Mouse (Mus musculus) brain, adult 2 months (tissue): Measurements from ENCODE around the gene Terb1.

Source experiments
- DNase-seq: peaks from one replicate; pipeline ENCODE4 v3.0.0; 2011; ENCODE audit warnings: low read depth, low spot score

Terb1 gene

DNA sequence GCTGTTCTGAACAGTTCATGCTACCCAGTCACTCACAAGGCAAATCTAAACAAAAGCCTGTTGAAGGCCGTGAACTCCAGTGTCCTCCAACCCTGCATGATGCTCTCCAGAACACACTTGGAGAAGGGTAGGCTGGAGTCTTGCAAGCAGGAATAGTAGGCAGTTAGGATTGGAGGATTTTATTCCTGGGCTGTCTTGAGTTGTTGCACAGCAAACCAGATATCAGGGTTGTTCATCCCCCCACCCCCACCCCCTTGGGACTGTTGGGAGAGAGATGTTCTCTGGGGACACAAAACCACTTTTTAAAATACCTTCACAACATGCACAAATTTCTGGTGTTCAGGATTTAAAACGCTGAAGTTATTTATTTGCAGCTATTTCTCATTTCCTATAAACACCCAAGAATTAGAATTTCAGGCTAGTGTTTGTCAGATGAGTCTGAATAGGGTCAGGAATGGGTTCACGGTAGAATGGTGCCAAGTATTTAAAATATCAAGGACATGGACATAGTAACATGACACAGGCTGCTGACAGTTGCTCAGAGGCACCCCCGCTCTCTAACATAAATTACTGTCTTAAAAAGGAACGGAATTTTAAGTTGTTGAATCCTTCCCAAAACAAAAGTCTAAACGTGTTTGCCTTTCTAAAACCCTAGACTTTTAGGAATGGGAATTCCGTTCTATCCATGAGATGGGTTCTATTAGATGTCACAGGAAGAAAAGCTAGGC lies 96.7 kb downstream of the Terb1 start:
- peak; percentile 52 for DNase-seq

DNA sequence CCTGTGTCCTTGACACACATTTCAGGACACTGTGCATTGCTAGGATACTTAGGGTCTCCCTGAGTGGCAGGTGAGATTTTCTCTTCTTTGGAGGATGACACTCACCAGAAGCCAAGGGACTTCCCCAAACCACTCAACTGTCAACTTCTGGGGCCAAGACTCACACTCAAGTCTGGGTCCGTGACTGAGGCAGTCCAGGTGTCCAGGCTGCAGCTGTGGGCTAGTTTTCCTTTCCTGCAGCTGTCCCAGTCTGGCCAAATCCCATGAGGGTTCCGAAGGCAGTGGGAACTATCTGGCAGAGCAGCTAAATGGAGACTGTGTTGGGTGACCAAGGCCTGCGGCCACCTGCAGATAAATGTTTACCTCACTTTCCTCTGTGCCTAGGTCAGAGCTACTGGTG lies 97.7 kb downstream of the Terb1 start:
- no peak for DNase-seq

DNA sequence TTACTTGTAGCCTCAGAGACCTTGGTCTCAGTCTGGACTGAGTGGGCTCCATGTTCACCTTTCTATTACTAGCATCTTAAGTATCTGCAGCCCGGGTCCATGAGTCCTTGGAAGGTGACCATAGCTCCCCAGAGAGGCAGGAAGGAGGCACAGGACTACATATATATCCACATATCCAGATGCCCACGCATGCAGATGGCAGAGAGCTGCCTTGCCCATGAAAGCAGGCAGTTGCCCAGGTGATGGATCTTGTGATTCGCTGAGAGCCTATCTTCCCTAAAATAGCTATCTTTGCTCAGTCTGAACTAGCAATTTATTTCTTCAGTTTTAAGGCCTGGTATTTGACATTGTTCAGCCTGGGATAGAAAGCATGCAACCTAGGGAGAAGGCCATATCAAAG lies 98.2 kb downstream of the Terb1 start:
- DNase-seq = peak; percentile 91

DNA sequence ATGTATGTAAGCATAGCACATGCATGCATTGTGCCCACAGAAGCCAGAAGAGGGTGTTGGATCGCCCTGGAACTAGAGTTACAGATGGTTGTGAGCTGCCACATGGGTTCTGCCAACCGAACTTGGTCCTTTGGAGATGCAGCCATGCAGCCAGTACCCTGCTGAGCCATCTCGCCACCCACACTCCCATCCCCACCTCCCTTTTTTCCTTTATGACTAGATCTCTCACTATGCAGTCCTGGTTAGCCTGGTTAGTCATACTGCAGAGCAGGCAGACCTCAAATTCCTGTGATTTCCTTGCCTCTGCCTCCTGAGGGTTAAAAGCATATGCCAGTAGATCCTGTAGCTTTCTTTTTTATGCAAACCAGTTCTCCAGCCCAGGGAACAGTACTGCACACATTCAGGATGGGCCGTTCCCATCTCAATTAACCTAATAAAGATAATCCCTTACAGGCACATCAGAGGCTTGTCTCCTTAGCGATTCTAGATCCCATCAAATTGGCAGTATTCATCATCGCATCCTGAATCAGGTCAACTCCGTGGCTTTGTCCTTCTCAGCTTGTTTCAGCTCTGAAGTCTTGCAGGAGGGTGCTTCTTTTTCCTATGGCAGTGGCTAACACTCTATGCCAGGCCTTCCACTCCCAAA lies 99.0 kb downstream of the Terb1 start:
- peak; percentile 86 for DNase-seq

DNA sequence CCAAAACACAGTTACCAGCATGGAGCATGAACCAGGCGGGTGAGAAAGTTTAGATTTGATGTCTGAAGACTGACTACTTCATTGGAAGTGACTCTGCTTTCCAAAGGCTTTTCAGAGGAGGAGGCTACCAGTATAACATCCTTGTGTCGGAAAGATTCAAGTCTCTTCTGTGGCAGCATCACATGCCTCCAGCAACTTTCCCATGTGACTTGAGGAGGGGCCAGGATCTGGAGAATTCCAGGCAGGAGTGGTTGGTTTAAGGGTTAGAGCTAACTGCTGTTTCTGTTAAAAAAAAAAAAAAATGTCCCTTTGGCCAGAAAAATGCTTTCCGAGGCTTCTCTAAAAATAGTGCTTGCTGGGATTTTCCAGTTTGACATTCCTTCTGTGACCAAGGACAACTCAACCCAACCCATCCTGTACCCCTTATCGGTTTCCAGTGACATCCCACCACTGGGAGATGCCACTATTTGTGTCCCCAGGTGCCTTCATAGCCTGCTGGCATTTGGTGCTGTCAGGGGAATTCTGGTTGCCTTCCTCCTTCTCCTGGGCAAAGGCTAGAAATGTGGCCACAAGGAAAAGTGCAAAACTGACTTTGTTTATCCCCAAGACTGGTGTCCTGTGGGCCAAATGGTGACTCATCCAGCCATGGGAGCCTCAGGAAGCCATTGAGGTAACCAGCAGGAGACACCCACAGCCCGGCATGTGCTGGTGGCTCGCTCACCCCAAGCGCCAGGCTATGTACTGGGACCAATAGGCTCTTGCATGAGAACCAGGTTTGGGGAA lies 101.2 kb downstream of the Terb1 start:
- DNase-seq = no peak

DNA sequence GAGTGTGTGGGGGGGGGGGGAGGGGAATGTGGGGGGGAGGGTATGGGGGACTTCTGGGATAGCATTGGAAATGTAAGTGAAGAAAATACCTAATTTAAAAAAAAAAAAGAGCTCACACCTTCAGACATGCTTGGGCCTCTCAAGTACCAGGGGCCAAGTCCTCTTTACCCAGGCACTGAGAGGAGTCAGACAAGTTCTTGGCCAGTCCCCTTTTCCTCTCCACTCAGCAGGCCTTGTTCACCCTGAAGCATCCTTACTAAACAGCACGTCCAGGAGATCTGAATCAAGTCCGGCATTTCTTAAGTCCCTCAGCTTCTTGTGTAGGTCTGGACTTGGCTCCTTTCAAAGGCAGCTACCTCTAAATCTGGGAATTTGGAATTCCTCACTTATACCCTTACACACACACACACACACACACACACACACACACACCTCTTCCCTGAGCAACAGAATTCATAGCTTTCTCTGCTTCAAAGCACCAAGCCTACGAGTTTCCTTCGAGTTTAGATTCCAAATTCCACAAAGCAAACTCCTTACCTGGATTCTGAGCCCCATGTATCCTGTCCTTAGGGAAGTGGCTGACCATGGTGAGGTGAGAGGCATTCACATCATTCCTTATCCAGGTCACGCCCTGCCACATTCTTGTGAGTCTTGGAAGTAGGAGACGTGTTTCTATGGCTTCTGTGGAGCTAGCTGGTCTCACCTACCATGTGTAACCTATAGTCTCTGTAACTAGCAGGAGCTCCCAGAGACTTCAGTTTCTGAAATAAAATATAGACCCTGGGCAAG lies 103.2 kb downstream of the Terb1 start:
- no peak for DNase-seq

DNA sequence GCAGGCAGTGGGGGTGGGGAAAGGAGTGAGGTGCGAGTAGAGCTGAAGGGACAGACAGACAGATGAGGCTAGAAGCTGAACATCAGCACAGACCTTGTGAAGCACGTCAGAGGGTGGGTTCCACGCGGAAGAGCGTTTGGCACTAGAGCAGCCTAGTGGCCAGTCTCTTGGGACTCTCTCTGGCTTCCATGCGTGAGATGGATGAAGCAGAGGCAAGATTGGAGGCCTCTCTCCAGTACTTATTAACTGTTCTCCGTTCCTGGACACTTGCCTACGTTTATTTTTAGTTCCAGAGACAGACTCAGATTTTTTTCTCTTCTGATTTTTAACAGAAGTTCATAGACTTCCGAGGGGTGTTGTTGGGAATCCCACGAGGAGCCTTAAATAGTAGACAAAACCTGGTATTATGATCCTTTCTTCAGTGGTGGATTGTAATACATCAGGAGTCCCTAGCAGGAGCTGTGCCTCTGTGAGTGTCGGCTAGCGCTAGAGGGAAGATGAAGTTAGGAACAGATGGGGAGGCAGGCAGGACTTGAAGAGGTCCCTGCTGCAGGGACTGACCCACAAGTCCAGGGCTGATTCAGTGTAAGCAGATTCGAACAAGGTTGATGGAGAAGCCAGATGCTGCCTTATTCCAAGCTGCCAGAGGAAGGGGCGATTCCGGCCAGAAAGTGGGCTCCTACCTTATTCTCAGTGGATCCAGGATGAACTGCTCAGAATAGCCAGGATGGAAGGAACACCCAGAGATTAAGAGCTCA lies 104.1 kb downstream of the Terb1 start:
- DNase-seq = no peak

DNA sequence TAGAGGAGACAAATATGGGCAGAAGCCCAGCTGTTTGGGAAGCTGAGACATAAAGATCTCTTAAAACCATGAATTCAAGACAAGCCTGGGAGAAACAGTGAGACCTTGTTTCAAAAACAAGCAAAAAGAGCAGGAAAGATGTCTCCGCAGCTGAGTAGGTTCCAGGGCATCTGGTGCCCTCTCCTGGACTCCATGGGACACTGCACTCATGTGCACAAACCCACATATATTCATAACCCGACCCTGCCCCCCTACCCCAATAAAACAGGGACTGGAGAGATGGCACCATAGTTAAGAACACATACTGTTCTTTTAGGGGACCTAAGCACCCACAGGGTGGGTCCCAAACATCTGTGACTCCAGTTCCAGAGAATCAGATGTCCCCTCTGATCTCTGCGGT lies 106.1 kb downstream of the Terb1 start:
- no peak for DNase-seq
